Comparison of ENCODE assay signal across 8 mouse cellular contexts in the genomic region with DNA sequence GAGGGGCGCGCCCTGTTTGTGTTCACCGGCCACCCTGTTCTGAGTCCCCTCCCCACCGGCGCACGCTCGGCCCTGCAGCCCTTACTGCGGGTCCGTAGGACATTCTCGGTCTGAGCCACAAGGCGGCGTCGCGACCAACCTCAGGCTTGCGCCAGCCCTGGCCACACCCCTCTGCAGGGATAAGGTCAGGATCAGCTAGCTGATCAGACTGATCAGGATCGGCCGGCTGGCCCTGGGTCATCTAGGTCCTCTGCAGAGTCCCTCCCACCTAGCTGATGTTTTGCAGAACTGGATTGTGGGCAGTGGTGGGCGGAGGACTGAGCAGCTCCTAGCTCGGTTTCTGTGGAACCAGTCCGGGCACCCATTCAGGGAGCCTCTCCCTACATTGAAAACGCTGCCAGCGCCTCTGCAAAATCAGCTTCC. TPM values are rescaled to one million over a fixed set of nuclear protein-coding genes. Genes with fewer than 3 reads are reported as not detected.
A peak's percentile ranks its signal among the peaks of the same experiment; 100 is the strongest.
DNase-seq lines count a peak whose midpoint lies in the region; ATAC-seq lines count a peak whose summit lies in the region.

A gene (minus strand): TSS at position 264 of the 423 bp plus-strand sequence.

- peak within 1 kb of the TSS; percentile 72 for H3K9ac ChIP-seq in hindbrain, embryonic 14.5 days

- H3K27me3 ChIP-seq in hindbrain, embryonic 14.5 days (ENCODE audit: control insufficient read depth, insufficient read depth, low read length): no peaks in the 10 kb centered on the region
- peaks cover 11% of the 10 kb centered on the region; the same call in 1 of the 2 replicates for H3K27me3 ChIP-seq in limb, embryonic 10.5 days (ENCODE audit: low read depth, poor library complexity, severe bottlenecking)

- H3K4me1 ChIP-seq in hindbrain, embryonic 14.5 days (replicated peaks; ENCODE audit: control insufficient read depth, insufficient read depth, low read length): 0 out of 2 replicates have a peak, but pooled peaks cover 10% of the 10 kb centered on the region
- H3K4me1 ChIP-seq in limb, embryonic 10.5 days: peaks cover 19% of the 10 kb centered on the region

- H3K27ac ChIP-seq in hindbrain, embryonic 14.5 days: no peak within 1 kb of the TSS
- H3K27ac ChIP-seq in limb, embryonic 10.5 days: peak within 1 kb of the TSS; percentile 81

- H3K9me3 ChIP-seq in hindbrain, embryonic 14.5 days (ENCODE audit: control insufficient read depth, low read length): no peaks in the 10 kb centered on the region
- H3K9me3 ChIP-seq in limb, embryonic 10.5 days (replicated peaks): no peaks in the 10 kb centered on the region

- H3K36me3 ChIP-seq in hindbrain, embryonic 14.5 days (replicated peaks; ENCODE audit: control insufficient read depth, insufficient read depth): no peaks in the 10 kb centered on the region
- H3K36me3 ChIP-seq in limb, embryonic 10.5 days: no peaks in the 10 kb centered on the region

- ATAC-seq in hindbrain, embryonic 14.5 days (ENCODE audit: low FRiP score): peak; percentile 92

- peak; percentile 56 to 60 for DNase-seq in adrenal gland, adult 18-20 months (ENCODE audit: low spot score in 2 of 2)
- peak; percentile 69 for DNase-seq in cerebellum, adult 9-11 months
- DNase-seq in forelimb bud, embryonic 11.5 days (ENCODE audit: low read depth, low spot score): peak; percentile 84
- DNase-seq in hindbrain, embryonic 14.5 days (ENCODE audit: low spot score): peak; percentile 80
- peak; percentile 91 for DNase-seq in limb, embryonic 10.5 days (ENCODE audit: low spot score)
- peak; percentile 91 for DNase-seq in mesoderm, embryonic 11.5 days (ENCODE audit: low read depth, low spot score)
- DNase-seq in right cerebral cortex, postnatal 14 days: peak; percentile 63
- no peak for DNase-seq in c-Kit-positive CD71-positive TER-119-positive erythroid progenitor cells, embryonic 14.5 days (ENCODE audit: low spot score)

- peak within 1 kb of the TSS; percentile 54 for H3K4me3 ChIP-seq in hindbrain, embryonic 14.5 days (replicated peaks; ENCODE audit: low read length)
- peak within 1 kb of the TSS; percentile 69 for H3K4me3 ChIP-seq in limb, embryonic 10.5 days

- 0% methylated on average over 22 of the region's 22 CpGs for WGBS in hindbrain, embryonic 14.5 days
- WGBS in limb, embryonic 10.5 days: under 1% methylated on average over 22 of the region's 22 CpGs

- peak within 1 kb of the TSS; percentile 75 for H3K4me2 ChIP-seq in hindbrain, embryonic 14.5 days (replicated peaks)

RNA-seq across cellular contexts. Expression of the gene that starts here (rescaled TPM):
- total RNA-seq in adrenal gland, adult 18-20 months (2021): 1 to 10 TPM; 4.7 to 6.6 TPM
- 13.5 and 14.2 TPM in 2 replicates for polyA plus RNA-seq in hindbrain, embryonic 14.5 days (2014; fragmentation: Nextera tagmentation; extraction: Ambion mirVana)
- 19.8 TPM in 2 replicates for polyA plus RNA-seq in limb, embryonic 10.5 days (2016; fragmentation: Nextera tagmentation; extraction: Ambion mirVana)
